Mouse (Mus musculus) thymus, adult 18-20 months (tissue): ENCODE results near the gene Klhl23.
"Not testable (repeated sequence)": the region's sequence is repeated elsewhere in the genome, so short reads cannot be mapped to it uniquely, and the experiment has no call there.

Experiments
- DNase-seq, 2 experiments: peaks; one replicate each; pipeline ENCODE4 v3.0.0; 2022; ENCODE audit warnings: mixed read lengths in 2 of 2

Gene Klhl23

DNA sequence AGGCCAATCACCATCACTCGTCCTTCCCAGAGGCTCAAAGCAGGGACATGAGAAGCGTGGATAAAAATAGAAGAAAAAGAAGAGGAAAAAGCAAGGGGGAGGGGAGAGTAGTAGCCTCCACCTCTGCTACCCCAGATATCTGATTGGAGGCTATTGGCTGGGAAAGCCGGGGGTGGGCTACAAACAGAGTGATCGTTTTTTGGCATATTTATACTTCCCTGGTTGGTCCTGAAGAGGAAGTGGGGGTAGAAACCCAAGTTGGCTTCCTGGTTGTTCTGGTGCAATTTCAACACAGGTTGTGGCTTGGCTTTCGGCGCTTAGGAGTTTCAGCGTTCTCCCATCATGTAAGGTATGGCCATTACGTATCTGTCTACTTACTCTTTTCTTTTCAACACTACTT is at the start of gene Klhl23:
Gene Klhl23 (plus strand): TSS at position 234 of the 400 bp plus-strand sequence.
- DNase-seq, result no peak

DNA sequence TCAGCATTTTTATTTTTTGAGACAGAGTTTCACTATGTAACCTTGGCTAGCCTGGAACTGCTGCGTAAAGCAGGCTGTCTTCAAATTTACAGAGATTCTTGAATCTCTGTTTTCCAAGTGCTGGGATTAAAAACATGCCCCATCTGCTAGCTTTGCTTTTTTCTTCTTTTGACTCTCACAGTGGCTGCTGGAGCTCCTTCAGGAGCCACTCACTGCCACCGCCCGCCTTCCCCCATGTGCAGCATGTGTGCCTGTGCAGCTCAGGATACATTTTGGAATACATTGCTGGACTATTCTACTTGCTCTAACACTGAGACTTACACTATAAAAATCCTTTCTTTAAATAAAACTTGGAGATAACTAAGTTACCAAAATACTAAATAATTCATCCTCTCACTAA is 48.4 kb upstream of the Klhl23 start:
- no peak for DNase-seq

GRCm38 (mm10) chr2:69777985-69778835 is 43.5 kb upstream of the Klhl23 start:
- peak; percentile 34 to 42 for DNase-seq

DNA sequence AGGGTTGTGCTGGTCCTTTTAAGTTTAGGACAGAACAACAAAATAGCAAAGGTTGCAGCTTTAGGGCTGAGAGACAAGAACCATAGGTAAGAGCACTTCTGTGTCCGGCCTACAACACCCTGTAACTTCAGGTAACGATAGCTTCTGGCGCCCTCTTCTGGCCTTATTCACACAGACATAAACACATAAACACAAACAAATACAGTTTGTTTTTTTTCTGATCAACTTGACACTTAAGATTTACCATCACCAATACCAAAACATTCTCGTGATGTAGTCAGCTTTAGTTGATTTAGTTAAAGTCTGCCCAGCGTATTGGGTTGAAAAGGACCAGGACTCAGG is 42.9 kb upstream of the Klhl23 start:
- peak in 1 of 2 experiments; percentile 29 for DNase-seq

DNA sequence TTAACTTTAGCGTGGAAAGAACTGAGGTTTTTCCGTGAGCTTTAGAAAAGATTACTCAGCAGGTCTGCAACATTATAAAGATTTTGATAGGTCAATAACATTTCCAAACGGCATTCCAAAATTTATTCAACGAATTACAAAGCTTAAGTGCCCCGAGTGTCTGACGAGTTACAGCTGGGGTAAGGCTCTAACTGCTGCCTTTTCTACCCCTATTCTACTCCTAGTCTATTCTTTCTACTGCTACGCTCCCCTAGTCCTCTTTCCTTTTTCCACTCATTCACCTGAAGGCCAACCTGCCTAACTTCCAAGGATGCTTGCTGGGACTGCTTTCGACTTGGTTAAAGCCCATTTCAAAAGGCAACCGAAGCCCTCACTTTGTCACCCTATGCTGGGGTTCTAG is 32.8 kb upstream of the Klhl23 start:
- no peak for DNase-seq

- peak; percentile 95 to 96 for DNase-seq
Measured at GRCm38 (mm10) chr2:69789429-69790069, 32.2 kb upstream of the Klhl23 start, which contains the start of the genes Ccdc173 and Phospho2. Gene Ccdc173 (minus strand): TSS chr2:69789575. Gene Phospho2 (plus strand): TSS chr2:69789623.

GRCm38 (mm10) chr2:69790285-69790684 is 31.5 kb upstream of the Klhl23 start:
- peak; percentile 59 to 71 for DNase-seq

DNA sequence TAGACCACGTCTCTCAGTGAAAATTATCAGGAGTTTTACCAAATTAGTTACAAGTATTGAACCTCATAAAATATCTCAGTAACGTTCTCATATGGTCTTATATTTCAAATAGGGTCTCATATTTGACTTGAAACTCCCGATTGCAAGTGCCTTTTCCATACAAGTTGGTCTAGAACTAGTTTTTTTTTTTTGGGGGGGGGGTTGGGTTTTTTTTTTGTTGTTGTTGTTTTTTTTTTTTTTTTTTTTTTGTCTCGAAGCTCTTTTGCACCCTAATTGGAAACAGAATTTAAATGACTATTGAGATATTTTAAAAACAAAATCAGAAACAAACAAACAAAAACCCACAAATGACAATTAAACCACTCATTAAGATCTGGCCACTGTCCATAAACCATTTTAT is 31.0 kb upstream of the Klhl23 start:
- no peak for DNase-seq

DNA sequence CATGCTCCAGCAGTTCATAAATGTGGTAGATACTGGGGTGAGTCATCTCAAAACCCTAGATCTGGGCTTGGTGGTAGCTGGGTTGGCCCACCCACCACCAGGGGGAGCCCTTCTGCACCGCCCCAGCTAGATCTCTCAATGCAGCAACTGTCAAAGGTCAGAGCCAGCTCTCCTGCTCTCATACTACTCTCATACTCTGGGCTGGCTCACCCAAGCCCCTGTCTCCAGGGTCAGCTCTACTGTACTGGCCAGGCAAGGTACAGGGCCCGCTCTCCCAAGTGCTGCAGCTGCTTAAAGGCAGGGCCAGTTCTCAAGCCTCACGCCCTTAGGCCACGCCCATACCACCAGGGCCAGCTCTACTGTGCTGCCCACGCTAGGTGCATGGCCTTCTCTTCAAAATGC is 18.8 kb upstream of the Klhl23 start:
- peak; percentile 47 to 48 for DNase-seq

GRCm38 (mm10) chr2:69803756-69804155 is 18.0 kb upstream of the Klhl23 start:
- DNase-seq, result no peak

GRCm38 (mm10) chr2:69804663-69805062 is 17.1 kb upstream of the Klhl23 start:
- not testable (repeated sequence) for DNase-seq

GRCm38 (mm10) chr2:69810169-69810568 is 11.6 kb upstream of the Klhl23 start:
- no peak for DNase-seq

GRCm38 (mm10) chr2:69811349-69811748 is 10.4 kb upstream of the Klhl23 start:
- DNase-seq, result not testable (repeated sequence)

DNA sequence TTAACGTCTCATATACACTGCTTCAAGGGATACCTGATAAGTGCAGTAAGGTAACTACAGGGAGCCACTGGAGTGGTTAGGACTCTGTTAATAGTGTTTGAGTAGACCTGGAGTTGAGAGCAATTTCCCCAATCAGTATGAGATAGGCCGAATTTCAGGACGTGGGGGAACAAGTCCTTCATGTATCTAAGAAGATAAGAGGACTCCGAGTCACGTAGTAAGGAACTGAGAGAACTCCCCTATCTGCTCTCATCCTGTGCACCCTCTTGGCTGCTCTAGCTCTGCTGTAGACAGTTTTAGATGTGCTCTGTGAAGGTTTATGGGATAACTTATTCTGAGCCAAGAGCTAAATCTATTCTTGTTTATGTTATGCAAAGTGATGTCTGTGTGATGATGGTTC is 5.2 kb upstream of the Klhl23 start:
- DNase-seq, result no peak

DNA sequence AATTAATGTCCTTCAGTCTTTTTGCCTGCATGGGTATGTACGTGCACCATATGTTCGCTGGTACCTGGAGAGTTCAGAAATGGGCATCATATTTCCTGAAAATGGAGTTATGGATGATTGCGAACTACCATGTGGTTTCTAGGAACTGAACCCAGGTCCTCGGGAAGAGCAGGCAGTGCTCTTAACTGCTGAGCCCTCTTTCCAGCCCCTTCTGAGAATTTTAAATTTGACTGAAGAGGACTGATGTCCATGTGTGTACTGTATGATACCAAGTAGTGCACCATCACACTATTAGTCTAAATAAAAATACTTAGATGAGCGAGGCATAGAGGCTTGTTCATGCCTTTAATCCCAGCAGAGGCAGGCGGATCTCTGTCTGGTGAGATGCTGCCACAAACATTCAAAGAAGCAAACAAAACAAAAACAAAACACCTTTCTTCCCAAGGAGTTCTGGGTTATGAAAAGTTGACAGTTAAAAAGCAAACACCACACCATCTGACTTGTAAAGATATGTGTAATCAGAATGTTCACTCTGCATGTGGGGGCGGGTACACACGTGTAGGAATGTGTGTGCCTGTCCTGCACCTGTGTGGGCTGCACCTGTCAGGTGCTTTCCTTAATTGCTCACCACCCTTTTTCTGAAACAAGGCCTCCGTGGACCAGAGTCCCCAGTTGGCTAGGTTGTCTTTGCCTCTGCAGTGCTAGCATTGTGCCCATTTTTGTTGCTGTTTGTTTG is 3.2 kb upstream of the Klhl23 start:
- DNase-seq, result no peak

- DNase-seq, result no peak
Measured at GRCm38 (mm10) chr2:69820201-69820600, 1.5 kb upstream of the Klhl23 start.

DNA sequence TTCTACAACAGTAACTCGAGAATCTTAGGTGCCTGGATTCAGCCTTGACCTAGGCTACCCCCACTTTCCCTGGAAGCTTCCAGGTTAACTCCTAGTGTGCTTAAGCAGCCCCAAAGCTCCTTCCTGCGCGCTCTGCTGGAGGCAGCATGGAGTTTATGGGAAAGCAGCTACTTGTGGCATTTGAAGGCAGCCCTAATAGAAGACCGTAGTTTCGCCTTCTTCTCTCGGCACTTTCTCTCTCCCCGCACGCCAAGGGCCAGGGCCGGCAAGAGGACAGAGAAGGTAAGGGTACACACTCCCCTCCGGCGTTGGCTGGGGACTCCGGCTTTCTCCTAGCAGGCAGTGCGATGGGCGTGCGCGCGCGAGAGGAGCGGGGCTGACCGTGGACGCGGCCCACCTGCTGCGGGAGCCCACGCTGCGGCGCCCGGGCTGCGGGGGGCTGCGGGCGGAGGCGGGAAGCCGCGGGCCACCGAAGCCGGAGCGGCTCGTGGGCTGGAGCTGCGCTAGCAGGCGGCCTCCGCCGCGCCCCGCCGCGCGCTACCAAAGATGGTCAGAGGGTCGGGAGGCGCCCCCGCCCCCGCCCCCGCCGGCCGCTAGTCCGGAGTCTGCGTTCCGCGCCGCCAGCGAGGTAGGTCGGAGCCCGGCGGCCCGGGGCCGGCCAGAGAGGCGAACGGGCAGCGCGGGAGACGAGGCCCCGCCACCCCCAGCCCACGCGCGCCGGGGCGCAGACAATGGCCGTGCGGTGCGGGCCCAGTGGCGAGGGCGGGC is 801 bp downstream of the Klhl23 start:
- DNase-seq, result peak; percentile 7 to 9

DNA sequence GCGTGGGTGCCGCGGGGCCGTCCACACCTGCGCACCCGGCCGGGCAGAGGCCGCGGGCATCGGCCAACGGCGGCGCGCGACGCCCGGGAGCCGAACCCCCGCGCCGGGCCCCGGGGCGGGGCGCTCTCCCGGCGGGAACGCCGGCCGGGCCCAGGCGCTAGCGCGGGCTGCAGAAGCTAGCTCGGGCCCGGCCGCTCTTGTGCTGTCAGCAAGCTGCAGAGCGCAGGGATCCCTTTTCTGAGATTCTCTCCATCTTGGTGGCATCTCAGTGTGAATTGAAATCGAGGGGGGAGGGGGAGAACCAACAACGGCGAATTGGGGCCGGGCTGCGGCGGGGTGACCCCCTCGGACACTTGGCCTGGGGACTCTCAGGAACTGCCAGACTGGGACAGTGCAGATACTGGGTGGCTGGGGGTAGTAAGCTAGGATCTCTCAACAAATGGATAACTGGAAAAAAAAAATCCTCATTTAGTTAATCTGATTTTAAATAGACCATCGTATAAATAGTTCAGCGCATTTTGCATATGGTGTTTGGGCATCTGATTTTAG is 1.5 kb downstream of the Klhl23 start:
- no peak for DNase-seq

- no peak for DNase-seq
Measured at GRCm38 (mm10) chr2:69825898-69826297, 4.2 kb downstream of the Klhl23 start.

GRCm38 (mm10) chr2:69826380-69826779 is 4.6 kb downstream of the Klhl23 start:
- DNase-seq, result no peak

DNA sequence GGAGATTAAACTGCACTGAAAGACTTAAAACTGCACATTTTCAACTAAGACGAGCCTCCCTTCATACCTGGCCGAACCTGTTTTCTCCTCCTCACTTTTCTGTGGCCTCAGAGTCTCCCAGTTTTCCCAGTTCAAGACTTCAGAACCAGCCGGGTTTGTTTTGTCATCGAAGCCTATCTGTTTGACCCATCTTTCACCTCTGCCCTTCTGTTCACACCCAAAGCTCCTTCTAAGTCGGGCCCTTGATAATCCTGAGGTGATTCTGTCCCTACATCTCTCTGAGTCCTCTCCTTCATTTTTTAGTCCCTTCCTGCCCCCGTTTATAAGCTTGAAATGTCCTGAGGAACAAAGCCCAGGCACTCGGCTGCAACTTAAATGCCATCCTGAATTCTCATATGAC is 6.3 kb downstream of the Klhl23 start:
- DNase-seq, result no peak

GRCm38 (mm10) chr2:69829680-69830079 is 7.9 kb downstream of the Klhl23 start:
- DNase-seq, result no peak
